Mouse (Mus musculus): ENCODE results near the gene Ralgapa2.

- TF ChIP-seq POLR2A (IDR thresholded peaks at IDR 0.05; ENCODE audit: borderline replicate concordance, extremely low read depth, insufficient read depth, insufficient read length, poor library complexity, severe bottlenecking) = no peak
- no peak for TF ChIP-seq CTCF (IDR thresholded peaks at IDR 0.05; ENCODE audit: borderline replicate concordance, extremely low read depth, insufficient read depth, insufficient read length)
Measured at GRCm38 (mm10) chr2:146457494-146457893, 54.6 kb downstream of the Ralgapa2 start.
